Mouse (Mus musculus) G1E (cell line): ENCODE results near the gene Pfkp.

Experiments used
- CTCF ChIP-seq: IDR thresholded peaks from 2 replicates; pipeline ENCODE4 v1.5.1; 2012; ENCODE audit warnings: low read depth, low read length, inconsistent platforms, mixed read lengths
- GATA1 ChIP-seq: IDR thresholded peaks from 2 replicates; pipeline ENCODE4 v1.6.1; 2012; ENCODE audit warnings: borderline replicate concordance, low read length, inconsistent platforms, mixed read lengths
- GATA2 ChIP-seq: IDR thresholded peaks from 2 replicates; pipeline ENCODE4 v1.6.1; 2012; ENCODE audit warnings: low read depth, low read length, inconsistent platforms, borderline replicate concordance
- TAL1 ChIP-seq: conservative IDR thresholded peaks from 2 replicates; pipeline ENCODE4 v1.6.1; 2012; ENCODE audit warnings: low read depth, low read length, inconsistent platforms, mixed read lengths

DNA sequence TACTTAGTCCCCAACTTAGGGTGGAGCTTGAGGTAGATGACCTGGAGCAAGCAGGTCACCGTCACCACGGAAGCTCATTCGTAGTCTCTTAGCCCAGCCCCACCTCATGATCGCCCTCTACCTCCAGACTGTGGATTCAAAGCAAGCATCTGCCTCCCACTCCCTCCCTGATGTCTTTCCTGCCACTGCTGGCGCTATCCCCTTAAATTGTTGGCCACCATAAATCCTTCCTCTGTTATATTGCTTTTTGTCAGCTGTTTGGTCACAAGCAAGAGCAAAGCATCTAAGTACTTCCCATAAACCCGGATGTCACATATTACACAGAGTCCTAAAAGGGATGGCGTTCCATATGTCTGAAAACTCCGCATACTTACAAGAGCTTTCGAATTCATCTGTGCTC lies 62.6 kb downstream of the Pfkp start:
- TF ChIP-seq CTCF, result no peak
- no peak for TF ChIP-seq TAL1
- no peak for TF ChIP-seq GATA1
- TF ChIP-seq GATA2, result no peak
